Mouse (Mus musculus): ENCODE results near the gene Tmem219. TPM values are rescaled to one million over a fixed set of nuclear protein-coding genes. Genes with fewer than 3 reads are reported as not detected.

The Tmem219 gene
- polyA plus RNA-seq, 1 experiment from 2014 or later = 33.8 TPM

GRCm38 (mm10) chr7:126869780-126870519 lies 52.8 kb downstream of the Tmem219 start:
- Histone ChIP-seq H3K4me2 (replicated peaks; ENCODE audit: low read depth, low read length) (no peak overlapping the region), H3K4me1 (ENCODE audit: insufficient read depth, low read length) (no peaks in the 10 kb centered on the region), H3K27me3 (ENCODE audit: insufficient read depth, low read length) (no peaks in the 10 kb centered on the region), H3K36me3 (ENCODE audit: insufficient read depth, low read length) (peaks cover 92% of the 10 kb centered on the region), H3K9me3 (ENCODE audit: low read length) (no peaks in the 10 kb centered on the region), H3K9ac (replicated peaks; ENCODE audit: low read length) (no peak overlapping the region), H3K27ac (ENCODE audit: low read length) (no peak overlapping the region), H3K4me3 (ENCODE audit: low read length) (no peak overlapping the region)
- ATAC-seq (ENCODE audit: low FRiP score, low TSS enrichment) = no peak
- WGBS = 89% methylated on average over 23 of the region's 23 CpGs

- 85% methylated on average over 12 of the region's 12 CpGs for WGBS
- Histone ChIP-seq H3K4me1 (ENCODE audit: insufficient read depth, low read length) (peaks cover 17% of the 10 kb centered on the region), H3K4me3 (ENCODE audit: low read length) (no peak overlapping the region), H3K4me2 (replicated peaks; ENCODE audit: low read depth, low read length) (no peak overlapping the region), H3K9ac (replicated peaks; ENCODE audit: low read length) (no peak overlapping the region), H3K27me3 (ENCODE audit: insufficient read depth, low read length) (no peaks in the 10 kb centered on the region), H3K27ac (ENCODE audit: low read length) (no peak overlapping the region), H3K36me3 (ENCODE audit: insufficient read depth, low read length) (peaks cover 80% of the 10 kb centered on the region), H3K9me3 (ENCODE audit: low read length) (no peaks in the 10 kb centered on the region)
- no peak for ATAC-seq (ENCODE audit: low FRiP score, low TSS enrichment)
Measured at GRCm38 (mm10) chr7:126868003-126868402, 54.7 kb downstream of the Tmem219 start.

GRCm38 (mm10) chr7:126867534-126867933 lies 55.2 kb downstream of the Tmem219 start:
- Histone ChIP-seq H3K27ac (ENCODE audit: low read length) (no peak overlapping the region), H3K9me3 (ENCODE audit: low read length) (no peaks in the 10 kb centered on the region), H3K36me3 (ENCODE audit: insufficient read depth, low read length) (peaks cover 76% of the 10 kb centered on the region), H3K4me3 (ENCODE audit: low read length) (no peak overlapping the region), H3K9ac (replicated peaks; ENCODE audit: low read length) (no peak overlapping the region), H3K27me3 (ENCODE audit: insufficient read depth, low read length) (no peaks in the 10 kb centered on the region), H3K4me2 (replicated peaks; ENCODE audit: low read depth, low read length) (no peak overlapping the region), H3K4me1 (ENCODE audit: insufficient read depth, low read length) (peaks cover 21% of the 10 kb centered on the region)
- WGBS = 90% methylated on average over 2 of the region's 2 CpGs
- no peak for ATAC-seq (ENCODE audit: low FRiP score, low TSS enrichment)

GRCm38 (mm10) chr7:126863791-126864190 lies 58.9 kb downstream of the Tmem219 start:
- Histone ChIP-seq H3K4me2 (replicated peaks; ENCODE audit: low read depth, low read length) (peak overlapping the region; percentile 68), H3K27me3 (ENCODE audit: insufficient read depth, low read length) (no peaks in the 10 kb centered on the region), H3K36me3 (ENCODE audit: insufficient read depth, low read length) (peaks cover 44% of the 10 kb centered on the region), H3K9me3 (ENCODE audit: low read length) (no peaks in the 10 kb centered on the region), H3K4me3 (ENCODE audit: low read length) (peak overlapping the region; percentile 75), H3K4me1 (ENCODE audit: insufficient read depth, low read length) (peaks cover 26% of the 10 kb centered on the region), H3K9ac (replicated peaks; ENCODE audit: low read length) (peak overlapping the region; percentile 67), H3K27ac (ENCODE audit: low read length) (peak overlapping the region; percentile 90; the same call in 1 of the 2 replicates)
- no peak for ATAC-seq (ENCODE audit: low FRiP score, low TSS enrichment)
- WGBS = 52% methylated on average over 6 of the region's 6 CpGs

GRCm38 (mm10) chr7:126862147-126862784 lies 60.5 kb downstream of the Tmem219 start, which contains the start of gene Ino80e:
Gene Ino80e, minus strand, starts transcription at chr7:126862377.
- ATAC-seq (ENCODE audit: low FRiP score, low TSS enrichment) = peak; percentile 60; the same call in 1 of the 2 replicates
- peaks cover 26% of the 10 kb centered on the region for H3K4me1 ChIP-seq (ENCODE audit: insufficient read depth, low read length)
- H3K4me2 ChIP-seq (replicated peaks; ENCODE audit: low read depth, low read length) = peak within 1 kb of the TSS; percentile 68
- peak within 1 kb of the TSS; percentile 75 for H3K4me3 ChIP-seq (ENCODE audit: low read length)
- peaks cover 44% of the 10 kb centered on the region for H3K36me3 ChIP-seq (ENCODE audit: insufficient read depth, low read length)
- H3K27ac ChIP-seq (ENCODE audit: low read length) = peak within 1 kb of the TSS; percentile 90
- peak within 1 kb of the TSS; percentile 67 for H3K9ac ChIP-seq (replicated peaks; ENCODE audit: low read length)
- under 1% methylated on average over 41 of the region's 41 CpGs for WGBS
- no peaks in the 10 kb centered on the region for H3K9me3 ChIP-seq (ENCODE audit: low read length)
- no peaks in the 10 kb centered on the region for H3K27me3 ChIP-seq (ENCODE audit: insufficient read depth, low read length)

GRCm38 (mm10) chr7:126861429-126862130 lies 61.1 kb downstream of the Tmem219 start, which contains the start of gene Hirip3:
Gene Hirip3, plus strand, starts transcription at chr7:126861972.
- Histone ChIP-seq H3K4me3 (ENCODE audit: low read length) (peak within 1 kb of the TSS; percentile 75), H3K27me3 (ENCODE audit: insufficient read depth, low read length) (no peaks in the 10 kb centered on the region), H3K4me1 (ENCODE audit: insufficient read depth, low read length) (peaks cover 26% of the 10 kb centered on the region), H3K9ac (replicated peaks; ENCODE audit: low read length) (peak within 1 kb of the TSS; percentile 67), H3K9me3 (ENCODE audit: low read length) (no peaks in the 10 kb centered on the region), H3K4me2 (replicated peaks; ENCODE audit: low read depth, low read length) (peak within 1 kb of the TSS; percentile 68), H3K27ac (ENCODE audit: low read length) (peak within 1 kb of the TSS; percentile 90), H3K36me3 (ENCODE audit: insufficient read depth, low read length) (peaks cover 44% of the 10 kb centered on the region)
- under 1% methylated on average over 42 of the region's 42 CpGs for WGBS
- ATAC-seq (ENCODE audit: low FRiP score, low TSS enrichment) = peak; percentile 93

- H3K27me3 ChIP-seq (ENCODE audit: insufficient read depth, low read length) = no peaks in the 10 kb centered on the region
- peak; percentile 4; the same call in 1 of the 2 replicates for ATAC-seq (ENCODE audit: low FRiP score, low TSS enrichment)
- 62% methylated on average over 5 of the region's 5 CpGs for WGBS
- H3K4me2 ChIP-seq (replicated peaks; ENCODE audit: low read depth, low read length) = peak overlapping the region; percentile 68
- H3K9ac ChIP-seq (replicated peaks; ENCODE audit: low read length) = peak overlapping the region; percentile 67
- H3K9me3 ChIP-seq (ENCODE audit: low read length) = no peaks in the 10 kb centered on the region
- H3K4me1 ChIP-seq (ENCODE audit: insufficient read depth, low read length) = peaks cover 26% of the 10 kb centered on the region
- H3K4me3 ChIP-seq (ENCODE audit: low read length) = peak overlapping the region; percentile 75
- no peak overlapping the region for H3K27ac ChIP-seq (ENCODE audit: low read length)
- peaks cover 42% of the 10 kb centered on the region for H3K36me3 ChIP-seq (ENCODE audit: insufficient read depth, low read length)
Measured at GRCm38 (mm10) chr7:126860987-126861386, 61.7 kb downstream of the Tmem219 start.

GRCm38 (mm10) chr7:126856741-126857420 lies 65.8 kb downstream of the Tmem219 start:
- no peak for ATAC-seq (ENCODE audit: low FRiP score, low TSS enrichment)
- H3K4me2 ChIP-seq (replicated peaks; ENCODE audit: low read depth, low read length) = no peak overlapping the region
- 57% methylated on average over 9 of the region's 9 CpGs for WGBS
- peaks cover 6% of the 10 kb centered on the region for H3K4me1 ChIP-seq (ENCODE audit: insufficient read depth, low read length)
- no peak overlapping the region for H3K4me3 ChIP-seq (ENCODE audit: low read length)
- H3K9me3 ChIP-seq (ENCODE audit: low read length) = no peaks in the 10 kb centered on the region
- no peak overlapping the region for H3K27ac ChIP-seq (ENCODE audit: low read length)
- H3K27me3 ChIP-seq (ENCODE audit: insufficient read depth, low read length) = no peaks in the 10 kb centered on the region
- H3K36me3 ChIP-seq (ENCODE audit: insufficient read depth, low read length) = peaks cover 50% of the 10 kb centered on the region
- H3K9ac ChIP-seq (replicated peaks; ENCODE audit: low read length) = no peak overlapping the region

- Histone ChIP-seq H3K4me3 (ENCODE audit: low read length) (no peak overlapping the region), H3K4me1 (ENCODE audit: insufficient read depth, low read length) (peaks cover 8% of the 10 kb centered on the region), H3K9me3 (ENCODE audit: low read length) (no peaks in the 10 kb centered on the region), H3K4me2 (replicated peaks; ENCODE audit: low read depth, low read length) (no peak overlapping the region), H3K27ac (ENCODE audit: low read length) (no peak overlapping the region), H3K36me3 (ENCODE audit: insufficient read depth, low read length) (peaks cover 50% of the 10 kb centered on the region), H3K9ac (replicated peaks; ENCODE audit: low read length) (no peak overlapping the region), H3K27me3 (ENCODE audit: insufficient read depth, low read length) (no peaks in the 10 kb centered on the region)
- no peak for ATAC-seq (ENCODE audit: low FRiP score, low TSS enrichment)
- WGBS = 82% methylated on average over 3 of the region's 3 CpGs
Measured at GRCm38 (mm10) chr7:126855641-126856040, 67.1 kb downstream of the Tmem219 start.

All from kidney, embryonic 16.5 days (tissue).